Mouse (Mus musculus) forebrain, embryonic 16.5 days (tissue): ENCODE measurements at regions not wholly inside any gene's neighbourhood (a gene's known extent, or its start where the extent isn't known, plus 50 kb on each side); places are given as distances from the start of the nearest gene placed in this dataset.

Experiments
- ATAC-seq: fragments of 200-750 bp; cut with Nextera tagmentation; 2 replicates; pipeline ENCODE4 v1.8.0; 2017; ENCODE audit warnings: mild to moderate bottlenecking, moderate library complexity
- H3K27ac ChIP-seq: fragments of 300-500 bp; sonication (generic); 2 replicates; pipeline ENCODE4 v1.5.1; 2014; ENCODE audit warnings: low read length, control low read depth
- H3K27me3 ChIP-seq: fragments of 300-500 bp; sonication (generic); replicated peaks from 2 replicates; pipeline ENCODE4 v1.6.1; 2014; ENCODE audit warnings: low read length; ENCODE audit not compliant: control insufficient read depth, insufficient read depth
- H3K36me3 ChIP-seq: fragments of 300-500 bp; sonication (generic); 2 replicates; pipeline ENCODE4 v1.6.1; 2014; ENCODE audit not compliant: control insufficient read depth, insufficient read depth
- H3K4me1 ChIP-seq: fragments of 300-500 bp; sonication (generic); replicated peaks from 2 replicates; pipeline ENCODE4 v1.6.1; 2014; ENCODE audit warnings: low read length; ENCODE audit not compliant: control insufficient read depth, insufficient read depth
- H3K4me2 ChIP-seq: fragments of 300-500 bp; sonication (generic); 2 replicates; pipeline ENCODE4 v1.6.1; 2014; ENCODE audit warnings: mild to moderate bottlenecking, low read length, control low read depth
- H3K4me3 ChIP-seq: fragments of 300-500 bp; sonication (generic); replicated peaks from 2 replicates; pipeline ENCODE4 v1.5.1; 2014; ENCODE audit warnings: mild to moderate bottlenecking, low read length, control low read depth
- H3K9ac ChIP-seq: fragments of 300-500 bp; sonication (generic); replicated peaks from 2 replicates; pipeline ENCODE4 v1.6.1; 2014; ENCODE audit warnings: low read depth, low read length, control low read depth
- H3K9me3 ChIP-seq: fragments of 300-500 bp; sonication (generic); 2 replicates; pipeline ENCODE4 v1.6.1; 2016; ENCODE audit warnings: low read length; ENCODE audit not compliant: control insufficient read depth
- WGBS: fragments of 180-500 bp; shearing (Covaris S2); extraction: QIAGEN DNeasy Blood & Tissue Kit; methylation state at CpG from one replicate; pipeline ENCODE4 v1.1.7; 2014; 5-methylcytosine and 5-hydroxymethylcytosine counted together

GRCm38 (mm10) chr13:16626584-16626983 is 614.9 kb downstream of the Inhba start:
- 55% methylated on average over 4 of the region's 4 CpGs for WGBS
- Histone ChIP-seq H3K4me2 (no peak overlapping the region), H3K27me3 (no peaks in the 10 kb centered on the region), H3K9ac (no peak overlapping the region), H3K27ac (no peak overlapping the region), H3K36me3 (no peaks in the 10 kb centered on the region), H3K4me1 (no peaks in the 10 kb centered on the region), H3K4me3 (no peak overlapping the region), H3K9me3 (no peaks in the 10 kb centered on the region)
- ATAC-seq = no peak

GRCm38 (mm10) chr13:16633445-16634092 is 621.9 kb downstream of the Inhba start:
- no peak overlapping the region for H3K9ac ChIP-seq
- no peak for ATAC-seq
- H3K27me3 ChIP-seq = no peaks in the 10 kb centered on the region
- no peaks in the 10 kb centered on the region for H3K36me3 ChIP-seq
- WGBS = 88% methylated on average over 5 of the region's 5 CpGs
- no peaks in the 10 kb centered on the region for H3K9me3 ChIP-seq
- no peaks in the 10 kb centered on the region for H3K4me1 ChIP-seq
- no peak overlapping the region for H3K27ac ChIP-seq
- no peak overlapping the region for H3K4me2 ChIP-seq
- H3K4me3 ChIP-seq = no peak overlapping the region

DNA sequence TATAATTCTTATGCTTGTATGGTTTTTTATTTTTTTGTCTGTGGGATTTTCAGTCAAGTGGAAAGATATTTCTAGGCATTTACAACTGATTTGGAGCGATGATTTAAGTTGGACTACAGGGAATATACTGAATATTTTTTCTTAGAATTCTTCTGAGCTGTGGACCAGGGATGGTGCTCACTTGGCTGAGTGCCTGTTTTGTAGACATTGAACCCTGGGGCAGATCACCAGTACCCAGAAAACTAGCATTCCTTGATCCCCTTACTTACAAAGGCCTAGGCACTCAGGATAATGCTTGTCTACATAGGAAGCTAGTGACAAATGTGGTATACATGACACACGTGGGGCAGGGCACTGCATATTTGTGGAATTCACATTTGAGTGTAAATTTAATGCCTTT is 624.6 kb downstream of the Inhba start:
- H3K9me3 ChIP-seq = no peaks in the 10 kb centered on the region
- no peak overlapping the region for H3K27ac ChIP-seq
- no peaks in the 10 kb centered on the region for H3K4me1 ChIP-seq
- H3K27me3 ChIP-seq = no peaks in the 10 kb centered on the region
- WGBS = 75% methylated on average over 2 of the region's 2 CpGs
- no peak overlapping the region for H3K9ac ChIP-seq
- H3K36me3 ChIP-seq = no peaks in the 10 kb centered on the region
- H3K4me2 ChIP-seq = no peak overlapping the region
- no peak for ATAC-seq
- H3K4me3 ChIP-seq = no peak overlapping the region

DNA sequence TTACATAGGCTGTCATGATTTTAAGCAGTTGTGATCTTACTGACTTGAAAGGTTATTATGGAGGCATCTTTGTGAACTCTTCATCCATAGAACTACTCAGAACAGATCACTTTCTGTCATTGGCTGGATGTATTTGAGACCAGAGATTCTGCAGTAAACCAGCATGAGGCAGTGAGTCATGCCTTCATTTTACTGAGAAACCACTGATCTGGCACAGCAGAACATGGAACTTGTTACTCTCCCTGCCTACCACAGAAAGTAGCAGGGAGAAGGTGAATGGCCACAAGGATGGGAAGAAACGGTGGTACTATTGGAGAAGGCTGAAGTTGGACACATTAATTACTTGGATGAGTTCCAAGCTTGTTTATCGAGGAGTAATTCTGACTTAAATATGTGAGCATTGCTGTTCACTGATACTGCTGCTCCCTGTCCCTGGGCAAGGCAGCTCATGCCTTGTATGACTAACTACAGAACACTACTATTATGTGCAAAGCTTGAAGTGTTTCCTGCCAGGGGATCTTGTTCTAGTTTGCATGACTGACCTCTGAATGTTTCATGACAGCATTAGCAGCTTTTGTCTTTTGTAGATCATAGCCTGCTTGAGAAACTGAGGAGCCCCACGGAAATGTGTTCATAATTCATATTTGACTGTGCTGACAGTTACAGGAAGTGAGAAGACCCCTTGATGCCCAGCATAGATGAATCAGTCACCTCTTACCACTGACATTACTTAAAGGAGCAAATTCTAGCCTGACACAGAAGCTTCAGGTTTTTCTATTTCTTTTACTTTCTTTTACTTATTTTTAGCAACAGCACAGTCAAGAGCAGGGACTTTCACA is 630.2 kb downstream of the Inhba start:
- Histone ChIP-seq H3K27ac (no peak overlapping the region), H3K4me2 (no peak overlapping the region), H3K9me3 (no peaks in the 10 kb centered on the region), H3K4me1 (peaks cover 27% of the 10 kb centered on the region), H3K4me3 (no peak overlapping the region), H3K36me3 (no peaks in the 10 kb centered on the region), H3K9ac (no peak overlapping the region), H3K27me3 (no peaks in the 10 kb centered on the region)
- no peak for ATAC-seq
- WGBS = 26% methylated on average over 3 of the region's 3 CpGs

DNA sequence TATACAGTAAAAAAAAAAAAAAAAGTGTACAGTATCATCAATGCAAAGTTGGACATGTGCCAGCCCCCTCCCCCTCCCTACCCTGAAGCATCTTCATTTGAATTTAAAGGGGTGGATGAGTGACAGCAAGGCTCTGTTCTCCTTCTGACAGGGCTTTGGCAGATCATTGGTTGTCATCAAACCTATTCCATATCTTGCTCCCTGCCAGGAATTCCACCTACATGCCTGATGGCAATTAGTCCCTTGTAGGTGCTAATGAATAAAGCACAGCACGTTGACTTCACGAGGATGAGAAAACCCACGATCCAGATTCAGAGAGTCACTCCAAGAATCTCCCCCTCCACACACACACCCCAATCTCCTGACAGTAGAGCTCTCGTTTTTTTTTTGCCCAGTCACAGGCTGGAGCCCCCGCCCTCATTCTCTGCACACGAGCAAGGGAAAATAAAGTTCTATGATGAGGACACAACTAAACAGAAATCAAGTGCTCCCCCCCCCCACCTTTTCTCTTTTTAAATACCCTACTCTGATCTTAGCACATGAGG is 630.9 kb downstream of the Inhba start:
- no peak overlapping the region for H3K4me2 ChIP-seq
- peaks cover 27% of the 10 kb centered on the region for H3K4me1 ChIP-seq
- H3K27ac ChIP-seq = peak overlapping the region; percentile 27
- H3K9ac ChIP-seq = no peak overlapping the region
- no peaks in the 10 kb centered on the region for H3K9me3 ChIP-seq
- H3K4me3 ChIP-seq = no peak overlapping the region
- WGBS = 33% methylated on average over 6 of the region's 6 CpGs
- peak; percentile 81 for ATAC-seq
- H3K27me3 ChIP-seq = no peaks in the 10 kb centered on the region
- no peaks in the 10 kb centered on the region for H3K36me3 ChIP-seq

GRCm38 (mm10) chr13:16645311-16645710 is 633.7 kb downstream of the Inhba start:
- Histone ChIP-seq H3K4me1 (peaks cover 27% of the 10 kb centered on the region), H3K27me3 (no peaks in the 10 kb centered on the region), H3K9ac (no peak overlapping the region), H3K9me3 (no peaks in the 10 kb centered on the region), H3K36me3 (no peaks in the 10 kb centered on the region), H3K4me3 (no peak overlapping the region), H3K27ac (peak overlapping the region; percentile 87), H3K4me2 (no peak overlapping the region)
- peak; percentile 69 for ATAC-seq
- WGBS = 43% methylated on average over 3 of the region's 3 CpGs

DNA sequence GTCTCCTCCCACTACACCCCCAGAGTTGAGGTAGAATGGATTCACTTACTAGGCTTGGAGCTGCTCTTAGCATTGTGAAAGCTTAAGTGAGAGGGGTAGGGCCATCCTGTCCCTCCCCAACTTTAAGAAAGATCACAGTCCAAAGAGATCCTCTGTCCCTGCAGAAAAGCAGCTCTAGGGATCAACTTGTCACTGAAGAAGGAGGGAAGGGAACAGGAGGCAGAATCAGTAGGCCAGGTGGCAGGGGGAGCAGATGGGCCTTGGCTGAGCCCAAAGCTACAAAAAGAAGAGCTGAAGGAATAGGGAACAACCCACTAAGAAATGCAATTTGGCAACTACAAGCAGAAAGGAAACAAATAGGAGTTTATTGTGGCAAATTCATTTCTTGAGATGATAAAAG is 634.4 kb downstream of the Inhba start:
- no peaks in the 10 kb centered on the region for H3K36me3 ChIP-seq
- H3K9ac ChIP-seq = no peak overlapping the region
- no peaks in the 10 kb centered on the region for H3K27me3 ChIP-seq
- peak overlapping the region; percentile 87 for H3K27ac ChIP-seq
- no peaks in the 10 kb centered on the region for H3K9me3 ChIP-seq
- H3K4me1 ChIP-seq = peaks cover 27% of the 10 kb centered on the region
- H3K4me2 ChIP-seq = no peak overlapping the region
- peak; percentile 70 for ATAC-seq
- H3K4me3 ChIP-seq = no peak overlapping the region

DNA sequence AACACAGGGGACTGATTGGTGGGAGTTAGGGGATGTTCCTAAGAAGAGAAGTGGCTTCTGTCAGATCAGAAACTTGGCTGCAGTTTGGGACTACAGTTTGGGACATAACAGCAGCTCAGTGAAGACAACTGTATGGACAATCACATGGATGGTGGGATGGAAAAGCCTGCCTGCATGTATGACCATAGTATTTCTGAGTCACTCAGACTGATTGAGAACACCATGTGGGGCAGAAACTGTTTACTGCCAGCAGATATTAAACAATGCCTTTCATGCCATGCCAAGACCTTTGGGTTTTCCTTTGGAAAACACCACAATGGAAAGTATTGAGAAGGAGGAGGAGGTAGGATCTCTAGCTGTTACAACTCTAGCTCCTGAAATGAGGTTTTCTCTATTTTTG is 635.0 kb downstream of the Inhba start:
- Histone ChIP-seq H3K27ac (peak overlapping the region; percentile 68), H3K27me3 (no peaks in the 10 kb centered on the region)
- ATAC-seq = no peak

GRCm38 (mm10) chr13:16656110-16656509 is 644.5 kb downstream of the Inhba start:
- Histone ChIP-seq H3K9ac (no peak overlapping the region), H3K4me1 (no peaks in the 10 kb centered on the region), H3K27ac (no peak overlapping the region), H3K4me2 (no peak overlapping the region), H3K4me3 (no peak overlapping the region), H3K36me3 (no peaks in the 10 kb centered on the region), H3K27me3 (no peaks in the 10 kb centered on the region), H3K9me3 (no peaks in the 10 kb centered on the region)
- ATAC-seq = peak; percentile 55; the same call in 1 of the 2 replicates
- WGBS = 68% methylated on average over 4 of the region's 4 CpGs

More for the DNA sequence above, 635.0 kb downstream of the Inhba start:
- no peak overlapping the region for H3K4me3 ChIP-seq
- no peaks in the 10 kb centered on the region for H3K9me3 ChIP-seq
- no peaks in the 10 kb centered on the region for H3K36me3 ChIP-seq
- no peak overlapping the region for H3K4me2 ChIP-seq
- H3K4me1 ChIP-seq = peaks cover 26% of the 10 kb centered on the region
- H3K9ac ChIP-seq = no peak overlapping the region
